Mouse (Mus musculus): ENCODE data around the gene Gfm1. TPM values are rescaled to one million over a fixed set of nuclear protein-coding genes. Genes with fewer than 3 reads are reported as not detected.

Gene Gfm1
- total and polyA plus RNA-seq, 3 experiments: 47.0 to 98.9 (median 74.9) TPM

- in situ Hi-C loops (cut with MboI; ENCODE audit: low pct_ligation_motif_present, low pct_unique_long_range_greater_than_20kb, low sequenced_read_pairs): no loop called here
- TF ChIP-seq BHLHE40 (IDR thresholded peaks at IDR 0.05; ENCODE audit: low read depth, low read length) (no peak), HCFC1 (IDR thresholded peaks at IDR 0.05; ENCODE audit: low read depth, low read length) (no peak), ZMIZ1 (IDR thresholded peaks at IDR 0.05; ENCODE audit: low read depth, low read length) (no peak), JUN (IDR thresholded peaks at IDR 0.05; ENCODE audit: insufficient read depth, low read depth, low read length) (no peak), MXI1 (IDR thresholded peaks at IDR 0.05; ENCODE audit: low read depth, low read length) (no peak), MAFK (IDR thresholded peaks at IDR 0.05; ENCODE audit: insufficient replicate concordance, low read length) (no peak), ZKSCAN1 (IDR thresholded peaks at IDR 0.05; ENCODE audit: borderline replicate concordance, low read depth, low read length) (no peak), PAX5 (IDR thresholded peaks at IDR 0.05; ENCODE audit: low read length) (no peak), CHD1 (IDR thresholded peaks at IDR 0.05; ENCODE audit: low read depth, low read length) (no peak), CHD2 (IDR thresholded peaks at IDR 0.05; ENCODE audit: low read length) (no peak), CTCF (conservative IDR thresholded peaks at IDR 0.05 in 1 of 2, IDR thresholded peaks at IDR 0.05 in 1 of 2; ENCODE audit: low read depth in 2 of 2, low read length in 2 of 2) (no peak), RCOR1 (conservative IDR thresholded peaks at IDR 0.05; ENCODE audit: low read depth, low read length) (no peak), ELF1 (IDR thresholded peaks at IDR 0.05; ENCODE audit: low read depth, low read length) (no peak), ZNF384 (IDR thresholded peaks at IDR 0.05; ENCODE audit: low read depth, low read length) (no peak), ZC3H11A (IDR thresholded peaks at IDR 0.05; ENCODE audit: low read depth, low read length) (no peak), IRF4 (IDR thresholded peaks at IDR 0.05; ENCODE audit: low read depth, low read length) (no peak), POLR2AphosphoS2 (IDR thresholded peaks at IDR 0.05; ENCODE audit: low read depth, low read length) (no peak)
- Histone ChIP-seq H3K27ac (ENCODE audit: insufficient read depth, low read depth) (no peak overlapping the region), H3K9ac (ENCODE audit: insufficient read depth, low read depth) (no peak overlapping the region), H3K36me3 (replicated peaks in 1 of 2; ENCODE audit: control insufficient read depth in 1 of 2, insufficient read depth in 1 of 2, low read length in 1 of 2) (peaks cover 10 to 68% of the 10 kb centered on the region in 2 experiments), H3K4me1 (ENCODE audit: control insufficient read depth in 1 of 2, insufficient read depth in 2 of 2) (no peaks in the 10 kb centered on the region), H3K79me2 (replicated peaks; ENCODE audit: control insufficient read depth, extremely low read depth, insufficient read depth, poor library complexity, severe bottlenecking) (no peaks in the 10 kb centered on the region), H3K4me3 (replicated peaks in 1 of 3; ENCODE audit: low read depth in 2 of 3, low read length in 2 of 3, poor library complexity in 1 of 3) (no peak overlapping the region), H3K9me3 (replicated peaks; ENCODE audit: low read length) (no peaks in the 10 kb centered on the region), H3K27me3 (replicated peaks) (no peaks in the 10 kb centered on the region), H3K4me2 (ENCODE audit: insufficient read depth, low read depth, poor library complexity, severe bottlenecking) (no peak overlapping the region)
- DNase-seq (ENCODE audit: extremely low read depth): no peak
- dilution Hi-C loops (cut with MboI; ENCODE audit: extremely low pct_ligation_motif_present, extremely low pct_unique_long_range_greater_than_20kb, low sequenced_read_pairs): no loop called here
Observed at GRCm38 (mm10) chr3:67479806-67480205, 49.9 kb downstream of the Gfm1 start.

GRCm38 (mm10) chr3:67482400-67482799, 52.5 kb downstream of the Gfm1 start:
- Histone ChIP-seq H3K4me2 (ENCODE audit: insufficient read depth, low read depth, poor library complexity, severe bottlenecking) (no peak overlapping the region), H3K4me3 (replicated peaks in 1 of 3; ENCODE audit: low read depth in 2 of 3, low read length in 2 of 3, poor library complexity in 1 of 3) (no peak overlapping the region), H3K27ac (ENCODE audit: insufficient read depth, low read depth) (no peak overlapping the region), H3K4me1 (ENCODE audit: control insufficient read depth in 1 of 2, insufficient read depth in 2 of 2) (no peaks in the 10 kb centered on the region), H3K79me2 (replicated peaks; ENCODE audit: control insufficient read depth, extremely low read depth, insufficient read depth, poor library complexity, severe bottlenecking) (no peaks in the 10 kb centered on the region), H3K9ac (ENCODE audit: insufficient read depth, low read depth) (no peak overlapping the region), H3K9me3 (replicated peaks; ENCODE audit: low read length) (no peaks in the 10 kb centered on the region), H3K36me3 (replicated peaks in 1 of 2; ENCODE audit: control insufficient read depth in 1 of 2, insufficient read depth in 1 of 2, low read length in 1 of 2) (peaks cover 2 to 44% of the 10 kb centered on the region in 2 experiments), H3K27me3 (replicated peaks) (no peaks in the 10 kb centered on the region)
- DNase-seq (ENCODE audit: extremely low read depth): no peak
- in situ Hi-C loops (cut with MboI; ENCODE audit: low pct_ligation_motif_present, low pct_unique_long_range_greater_than_20kb, low sequenced_read_pairs) (no loop called here), dilution Hi-C loops (cut with MboI; ENCODE audit: extremely low pct_ligation_motif_present, extremely low pct_unique_long_range_greater_than_20kb, low sequenced_read_pairs) (no loop called here)
- TF ChIP-seq RAD21 (IDR thresholded peaks at IDR 0.05; ENCODE audit: low read depth, low read length) (no peak), MAX (IDR thresholded peaks at IDR 0.05; ENCODE audit: low read length) (no peak), JUND (conservative IDR thresholded peaks at IDR 0.05; ENCODE audit: low read depth, low read length) (no peak), MXI1 (IDR thresholded peaks at IDR 0.05; ENCODE audit: low read depth, low read length) (no peak), IRF4 (IDR thresholded peaks at IDR 0.05; ENCODE audit: low read depth, low read length) (no peak), ZC3H11A (IDR thresholded peaks at IDR 0.05; ENCODE audit: low read depth, low read length) (no peak), MYC (IDR thresholded peaks at IDR 0.05; ENCODE audit: low read depth, low read length) (no peak), BHLHE40 (IDR thresholded peaks at IDR 0.05; ENCODE audit: low read depth, low read length) (no peak), GABPA (IDR thresholded peaks at IDR 0.05; ENCODE audit: insufficient replicate concordance, low read depth, low read length) (no peak), USF1 (IDR thresholded peaks at IDR 0.05; ENCODE audit: low read depth, low read length) (no peak), KAT2A (IDR thresholded peaks at IDR 0.05; ENCODE audit: insufficient replicate concordance, low read length) (no peak), USF2 (conservative IDR thresholded peaks at IDR 0.05; ENCODE audit: low read depth, low read length) (no peak), TCF12 (IDR thresholded peaks at IDR 0.05; ENCODE audit: low read depth, low read length) (no peak), UBTF (IDR thresholded peaks at IDR 0.05; ENCODE audit: low read depth, low read length) (no peak)

All from CH12.LX (cell line).